8 mouse cellular contexts compared by ENCODE assay signal in genomic region chr5:122423083-122423482, GRCm38 (mm10). TPM values are rescaled to one million over a fixed set of nuclear protein-coding genes. Genes with fewer than 3 reads are reported as not detected.
DNase-seq lines count a peak whose midpoint lies in the region; ATAC-seq and TF ChIP-seq lines count a peak whose summit lies in the region.

No protein-coding gene starts in this region.

- H3K4me2 ChIP-seq in heart, embryonic 14.5 days (ENCODE audit: low read length) = peak overlapping the region; percentile 93
- peak overlapping the region; percentile 91 for H3K4me2 ChIP-seq in forebrain, embryonic 13.5 days
- peak overlapping the region; percentile 94 for H3K4me2 ChIP-seq in liver, embryonic 15.5 days

- DNase-seq in heart, postnatal 4 days = no peak
- DNase-seq in right cerebral cortex, adult 18-20 months = no peak
- no peak for DNase-seq in cerebellum, adult 8-10 months
- no peak for DNase-seq in cerebellum, postnatal 4 days (ENCODE audit: low spot score in 2 of 2)

- no peaks in the 10 kb centered on the region for H3K27me3 ChIP-seq in heart, embryonic 14.5 days (ENCODE audit: control insufficient read depth, insufficient read depth, low read length)
- H3K27me3 ChIP-seq in ES-Bruce4 (ENCODE audit: control insufficient read depth, insufficient read depth, low read length, poor library complexity, severe bottlenecking) = no peaks in the 10 kb centered on the region
- H3K27me3 ChIP-seq in forebrain, embryonic 13.5 days = no peaks in the 10 kb centered on the region
- no peaks in the 10 kb centered on the region for H3K27me3 ChIP-seq in liver, embryonic 15.5 days

- no peak for TF ChIP-seq CTCF in ES-Bruce4 (IDR thresholded peaks at IDR 0.05; ENCODE audit: low read depth, low read length)

- no peak for TF ChIP-seq EP300 in ES-Bruce4 (IDR thresholded peaks at IDR 0.05; ENCODE audit: insufficient read depth, low read depth, low read length)

- no peak for TF ChIP-seq POLR2A in ES-Bruce4 (IDR thresholded peaks at IDR 0.05; ENCODE audit: insufficient read depth, low read length)

- H3K9ac ChIP-seq in heart, embryonic 14.5 days (ENCODE audit: low read length) = peak overlapping the region; percentile 96
- H3K9ac ChIP-seq in ES-Bruce4 (ENCODE audit: low read depth, poor library complexity, severe bottlenecking) = peak overlapping the region; percentile 95
- H3K9ac ChIP-seq in forebrain, embryonic 13.5 days = peak overlapping the region; percentile 94
- H3K9ac ChIP-seq in liver, embryonic 15.5 days = peak overlapping the region; percentile 91

- H3K4me1 ChIP-seq in heart, embryonic 14.5 days (ENCODE audit: control insufficient read depth in 2 of 2, insufficient read depth in 2 of 2, low read length in 2 of 2) = peaks cover 4 to 15% of the 10 kb centered on the region in 2 experiments; a peak in 3 of 4 replicates
- H3K4me1 ChIP-seq in ES-Bruce4 (ENCODE audit: control insufficient read depth, insufficient read depth, low read length) = peaks cover 3% of the 10 kb centered on the region
- peaks cover 19% of the 10 kb centered on the region for H3K4me1 ChIP-seq in forebrain, embryonic 13.5 days
- peaks cover 28% of the 10 kb centered on the region for H3K4me1 ChIP-seq in liver, embryonic 15.5 days (replicated peaks)

- ATAC-seq in heart, embryonic 14.5 days (ENCODE audit: insufficient number of reproducible peaks, insufficient read depth, low FRiP score, low read depth) = no peak
- no peak for ATAC-seq in forebrain, embryonic 13.5 days
- no peak for ATAC-seq in liver, embryonic 15.5 days (ENCODE audit: insufficient read depth)

- peaks cover 11% of the 10 kb centered on the region for H3K36me3 ChIP-seq in heart, embryonic 14.5 days (ENCODE audit: control insufficient read depth, insufficient read depth, low read length)
- H3K36me3 ChIP-seq in ES-Bruce4 (ENCODE audit: control insufficient read depth, insufficient read depth, low read length, poor library complexity, severe bottlenecking) = peaks cover 4% of the 10 kb centered on the region; the same call in 1 of the 2 replicates
- H3K36me3 ChIP-seq in forebrain, embryonic 13.5 days (ENCODE audit: poor library complexity, severe bottlenecking) = peaks cover 5% of the 10 kb centered on the region
- H3K36me3 ChIP-seq in liver, embryonic 15.5 days (replicated peaks) = peaks cover 22% of the 10 kb centered on the region

- peak overlapping the region; percentile 86 to 87 for H3K4me3 ChIP-seq in heart, embryonic 14.5 days (ENCODE audit: control insufficient read depth in 1 of 2, insufficient read depth in 1 of 2, low read depth in 1 of 2, low read length in 2 of 2)
- peak overlapping the region; percentile 98 for H3K4me3 ChIP-seq in ES-Bruce4 (ENCODE audit: low read depth, low read length)
- H3K4me3 ChIP-seq in forebrain, embryonic 13.5 days = peak overlapping the region; percentile 99
- peak overlapping the region; percentile 94 for H3K4me3 ChIP-seq in liver, embryonic 15.5 days (replicated peaks)

- no peaks in the 10 kb centered on the region for H3K9me3 ChIP-seq in heart, embryonic 14.5 days (ENCODE audit: control insufficient read depth, low read length)
- H3K9me3 ChIP-seq in ES-Bruce4 (replicated peaks; ENCODE audit: control insufficient read depth, insufficient read depth, low read length, poor library complexity, severe bottlenecking) = no peaks in the 10 kb centered on the region
- H3K9me3 ChIP-seq in forebrain, embryonic 13.5 days (replicated peaks) = no peaks in the 10 kb centered on the region
- H3K9me3 ChIP-seq in liver, embryonic 15.5 days (replicated peaks) = no peaks in the 10 kb centered on the region

- WGBS in heart, embryonic 14.5 days = 24% methylated on average over 15 of the region's 15 CpGs
- 37% methylated on average over 15 of the region's 15 CpGs for WGBS in forebrain, embryonic 13.5 days
- WGBS in liver, embryonic 15.5 days (ENCODE audit: insufficient replicate concordance) = 17% methylated on average over 15 of the region's 15 CpGs

- H3K27ac ChIP-seq in heart, embryonic 14.5 days (replicated peaks in 1 of 2; ENCODE audit: control insufficient read depth in 1 of 2, insufficient read depth in 1 of 2, low read depth in 2 of 2, low read length in 2 of 2) = no peak overlapping the region
- H3K27ac ChIP-seq in ES-Bruce4 (ENCODE audit: insufficient read depth, low read length) = no peak overlapping the region
- H3K27ac ChIP-seq in forebrain, embryonic 13.5 days = no peak overlapping the region
- peak overlapping the region; percentile 78 for H3K27ac ChIP-seq in liver, embryonic 15.5 days (replicated peaks)

RNA-seq across cellular contexts. Expression of gene Anapc7, which starts 1.6 kb away (rescaled TPM):
- 19.8 and 22.3 TPM in 2 replicates for polyA plus RNA-seq in heart, embryonic 14.5 days (2014; fragmentation: Nextera tagmentation; extraction: Ambion mirVana)
- total RNA-seq in heart, postnatal 4 days (2021) = 10 to 100 TPM; 47.0 to 48.7 TPM
- polyA plus RNA-seq in ES-Bruce4 (2011; ENCODE audit: insufficient read depth, insufficient read length, low read depth, missing spikeins) = 41.7 and 41.9 TPM in 2 replicates
- polyA plus RNA-seq in forebrain, embryonic 13.5 days (2015; fragmentation: Nextera tagmentation; extraction: Ambion mirVana) = 50.3 and 53.3 TPM in 2 replicates
- 14.4 and 17.2 TPM in 2 replicates for polyA plus RNA-seq in liver, embryonic 15.5 days (2015; fragmentation: Nextera tagmentation; extraction: Ambion mirVana)

RNA-seq across cellular contexts. Expression of gene Arpc3, which starts 31.4 kb away (rescaled TPM):
- polyA plus RNA-seq in heart, embryonic 14.5 days (2014; fragmentation: Nextera tagmentation; extraction: Ambion mirVana) = 37.9 and 46.4 TPM in 2 replicates
- 100 to 1,000 TPM; 138 to 141 TPM for total RNA-seq in heart, postnatal 4 days (2021)
- 289 and 303 TPM in 2 replicates for polyA plus RNA-seq in ES-Bruce4 (2011; ENCODE audit: insufficient read depth, insufficient read length, low read depth, missing spikeins)
- polyA plus RNA-seq in forebrain, embryonic 13.5 days (2015; fragmentation: Nextera tagmentation; extraction: Ambion mirVana) = 152 and 167 TPM in 2 replicates
- 80.7 and 105 TPM in 2 replicates for polyA plus RNA-seq in liver, embryonic 15.5 days (2015; fragmentation: Nextera tagmentation; extraction: Ambion mirVana)

RNA-seq across cellular contexts. Expression of gene Fam216a, which starts 50.9 kb away (rescaled TPM):
- 55.0 and 64.5 TPM in 2 replicates for polyA plus RNA-seq in heart, embryonic 14.5 days (2014; fragmentation: Nextera tagmentation; extraction: Ambion mirVana)
- total RNA-seq in heart, postnatal 4 days (2021) = 10 to 100 TPM; 21.9 to 24.1 TPM
- 57.0 and 58.5 TPM in 2 replicates for polyA plus RNA-seq in ES-Bruce4 (2011; ENCODE audit: insufficient read depth, insufficient read length, low read depth, missing spikeins)
- 117 and 123 TPM in 2 replicates for polyA plus RNA-seq in forebrain, embryonic 13.5 days (2015; fragmentation: Nextera tagmentation; extraction: Ambion mirVana)
- polyA plus RNA-seq in liver, embryonic 15.5 days (2015; fragmentation: Nextera tagmentation; extraction: Ambion mirVana) = 16.9 and 19.1 TPM in 2 replicates

RNA-seq across cellular contexts. Expression of gene Gpn3, which starts 51.4 kb away (rescaled TPM):
- polyA plus RNA-seq in heart, embryonic 14.5 days (2014; fragmentation: Nextera tagmentation; extraction: Ambion mirVana) = 52.3 and 59.5 TPM in 2 replicates
- 10 to 100 TPM; 20.5 to 21.5 TPM for total RNA-seq in heart, postnatal 4 days (2021)
- polyA plus RNA-seq in ES-Bruce4 (2011; ENCODE audit: insufficient read depth, insufficient read length, low read depth, missing spikeins) = 69.3 and 71.9 TPM in 2 replicates
- 56.9 and 58.7 TPM in 2 replicates for polyA plus RNA-seq in forebrain, embryonic 13.5 days (2015; fragmentation: Nextera tagmentation; extraction: Ambion mirVana)
- 48.7 and 53.5 TPM in 2 replicates for polyA plus RNA-seq in liver, embryonic 15.5 days (2015; fragmentation: Nextera tagmentation; extraction: Ambion mirVana)
